17 mouse cellular contexts compared by ENCODE assay signal in genomic region chr8:110215365-110215764, GRCm38 (mm10). TPM values are rescaled to one million over a fixed set of nuclear protein-coding genes. Genes with fewer than 3 reads are reported as not detected.
DNase-seq lines count a peak whose midpoint lies in the region; ATAC-seq and TF ChIP-seq lines count a peak whose summit lies in the region.
"Had no signal": no experiment of that assay in that cellular context is flagged by ENCODE, and none has a peak within 500 bp of the region (broad histone marks: within the 10 kb centered on the region; RNA-seq: fewer than 3 reads in every experiment).

Gene Cmtr2, plus strand, starts transcription at chr8:110215665.

- H3K27ac ChIP-seq in hindbrain, embryonic 13.5 days: no peak within 1 kb of the TSS
- no peak within 1 kb of the TSS for H3K27ac ChIP-seq in hindbrain, embryonic 16.5 days (ENCODE audit: low read depth, low read length)
- H3K27ac ChIP-seq in MEL (ENCODE audit: control insufficient read depth, low read depth, low read length): no peak within 1 kb of the TSS
- no peak within 1 kb of the TSS for H3K27ac ChIP-seq in forebrain, embryonic 13.5 days
- no peak within 1 kb of the TSS for H3K27ac ChIP-seq in midbrain, embryonic 11.5 days (ENCODE audit: low read depth, low read length)
- H3K27ac ChIP-seq in left cerebral cortex, adult 2 months: no peak within 1 kb of the TSS
- H3K27ac ChIP-seq: gastrocnemius, adult 2 months; heart, embryonic 10.5 days; liver, embryonic 14.5 days had no signal

- WGBS in hindbrain, embryonic 13.5 days: 77% methylated on average over 7 of the region's 7 CpGs
- 74% methylated on average over 7 of the region's 7 CpGs for WGBS in hindbrain, embryonic 16.5 days
- 80% methylated on average over 7 of the region's 7 CpGs for WGBS in forebrain, embryonic 13.5 days
- WGBS in midbrain, embryonic 11.5 days: 79% methylated on average over 7 of the region's 7 CpGs

- no peaks in the 10 kb centered on the region for H3K9me3 ChIP-seq in hindbrain, embryonic 13.5 days
- no peaks in the 10 kb centered on the region for H3K9me3 ChIP-seq in hindbrain, embryonic 16.5 days (ENCODE audit: control insufficient read depth, low read length)
- no peaks in the 10 kb centered on the region for H3K9me3 ChIP-seq in MEL (replicated peaks; ENCODE audit: insufficient read depth, low read length)
- H3K9me3 ChIP-seq in forebrain, embryonic 13.5 days (replicated peaks): no peaks in the 10 kb centered on the region
- H3K9me3 ChIP-seq in midbrain, embryonic 11.5 days (ENCODE audit: control insufficient read depth, low read length): no peaks in the 10 kb centered on the region
- H3K9me3 ChIP-seq: heart, embryonic 10.5 days had no signal

- TF ChIP-seq EP300 in MEL (IDR thresholded peaks at IDR 0.05; ENCODE audit: low read depth in 1 of 2, low read length in 2 of 2): no peak

- TF ChIP-seq POLR2A in MEL (IDR thresholded peaks at IDR 0.05; ENCODE audit: control insufficient read depth in 1 of 2, insufficient read depth in 1 of 2, low read depth in 1 of 2, low read length in 2 of 2, poor library complexity in 1 of 2): no peak

- no peak within 1 kb of the TSS for H3K4me3 ChIP-seq in hindbrain, embryonic 13.5 days
- H3K4me3 ChIP-seq in hindbrain, embryonic 16.5 days (ENCODE audit: low read length): no peak within 1 kb of the TSS
- no peak within 1 kb of the TSS for H3K4me3 ChIP-seq in MEL (ENCODE audit: control insufficient read depth in 1 of 2, insufficient read depth in 1 of 2, low read depth in 2 of 2, low read length in 2 of 2)
- no peak within 1 kb of the TSS for H3K4me3 ChIP-seq in forebrain, embryonic 13.5 days
- H3K4me3 ChIP-seq in midbrain, embryonic 11.5 days (ENCODE audit: low read depth, low read length): no peak within 1 kb of the TSS
- H3K4me3 ChIP-seq in left cerebral cortex, adult 2 months: no peak within 1 kb of the TSS
- H3K4me3 ChIP-seq: gastrocnemius, adult 2 months; heart, embryonic 10.5 days; myocyte had no signal

- no peak for TF ChIP-seq RAD21 in MEL (IDR thresholded peaks at IDR 0.05; ENCODE audit: low read depth, low read length)

- no peaks in the 10 kb centered on the region for H3K27me3 ChIP-seq in hindbrain, embryonic 13.5 days
- no peaks in the 10 kb centered on the region for H3K27me3 ChIP-seq in hindbrain, embryonic 16.5 days (replicated peaks; ENCODE audit: control insufficient read depth, insufficient read depth, low read length)
- H3K27me3 ChIP-seq in MEL (ENCODE audit: control insufficient read depth in 1 of 2, insufficient read depth in 2 of 2, low read length in 2 of 2): peaks cover 0 to 2% of the 10 kb centered on the region in 2 experiments; a peak in 1 of 4 replicates
- H3K27me3 ChIP-seq in forebrain, embryonic 13.5 days: no peaks in the 10 kb centered on the region
- no peaks in the 10 kb centered on the region for H3K27me3 ChIP-seq in midbrain, embryonic 11.5 days (ENCODE audit: control insufficient read depth, insufficient read depth, low read length)

- peaks cover 24% of the 10 kb centered on the region for H3K4me1 ChIP-seq in hindbrain, embryonic 13.5 days (replicated peaks)
- peaks cover 12% of the 10 kb centered on the region for H3K4me1 ChIP-seq in hindbrain, embryonic 16.5 days (ENCODE audit: control insufficient read depth, insufficient read depth, low read depth, low read length)
- peaks cover 0 to 11% of the 10 kb centered on the region in 2 experiments; a peak in 2 of 4 replicates for H3K4me1 ChIP-seq in MEL (ENCODE audit: control insufficient read depth in 1 of 2, insufficient read depth in 2 of 2, low read length in 2 of 2)
- H3K4me1 ChIP-seq in forebrain, embryonic 13.5 days: peaks cover 27% of the 10 kb centered on the region
- peaks cover 5% of the 10 kb centered on the region for H3K4me1 ChIP-seq in midbrain, embryonic 11.5 days (ENCODE audit: control insufficient read depth, insufficient read depth, low read length)

- no peak within 1 kb of the TSS for H3K9ac ChIP-seq in hindbrain, embryonic 13.5 days
- no peak within 1 kb of the TSS for H3K9ac ChIP-seq in hindbrain, embryonic 16.5 days (ENCODE audit: low read depth, low read length)
- no peak within 1 kb of the TSS for H3K9ac ChIP-seq in MEL (ENCODE audit: control insufficient read depth, low read depth, low read length, poor library complexity, severe bottlenecking)
- H3K9ac ChIP-seq in forebrain, embryonic 13.5 days: no peak within 1 kb of the TSS
- no peak within 1 kb of the TSS for H3K9ac ChIP-seq in midbrain, embryonic 11.5 days (ENCODE audit: low read length)
- H3K9ac ChIP-seq: liver, embryonic 14.5 days had no signal

- TF ChIP-seq CTCF in MEL (IDR thresholded peaks at IDR 0.05 in 2 of 3, conservative IDR thresholded peaks at IDR 0.05 in 1 of 3; ENCODE audit: control insufficient read depth in 1 of 3, insufficient read depth in 1 of 3, low read depth in 2 of 3, low read length in 3 of 3, poor library complexity in 1 of 3, severe bottlenecking in 1 of 3): no peak
- TF ChIP-seq CTCF in left cerebral cortex, adult 2 months (IDR thresholded peaks at IDR 0.05): no peak

- DNase-seq in MEL (ENCODE audit: low read depth, low spot score): no peak
- no peak for DNase-seq in midbrain, embryonic 11.5 days (ENCODE audit: low spot score, missing footprints)
- no peak for DNase-seq in yolk sac, embryonic 10.5 days (ENCODE audit: low spot score)
- DNase-seq in layer of hippocampus, adult 8-10 months (ENCODE audit: low spot score in 2 of 2): no peak
- no peak for DNase-seq in left cerebral cortex, adult 2 months (ENCODE audit: extremely low spot score in 1 of 2, low spot score in 2 of 2)
- DNase-seq: cerebellum, adult 11 months; gastrocnemius, adult 2 months; kidney, adult 8-10 months; left cerebral cortex, postnatal 4 days; lung, postnatal 10 days had no signal

- no peak for ATAC-seq in hindbrain, embryonic 13.5 days (ENCODE audit: low FRiP score)
- no peak for ATAC-seq in hindbrain, embryonic 16.5 days
- ATAC-seq in forebrain, embryonic 13.5 days: no peak
- no peak for ATAC-seq in midbrain, embryonic 11.5 days (ENCODE audit: low FRiP score)
- ATAC-seq: activated CD4-positive, CD25-positive, alpha-beta regulatory T cell, adult 4 months had no signal

- peaks cover 18% of the 10 kb centered on the region for H3K79me2 ChIP-seq in MEL (ENCODE audit: control insufficient read depth, insufficient read depth, low read length, poor library complexity)

- intact Hi-C loops in left cerebral cortex, adult 2 months (cut with DNase I): loop anchor here (5.0 kb wide), 1 partner anchor 133 kb away; no protein-coding TSS in a partner anchor

- no peaks in the 10 kb centered on the region; the same call in 1 of the 2 replicates for H3K36me3 ChIP-seq in hindbrain, embryonic 13.5 days
- no peaks in the 10 kb centered on the region for H3K36me3 ChIP-seq in hindbrain, embryonic 16.5 days (ENCODE audit: control insufficient read depth, insufficient read depth, low read length)
- peaks cover 0 to 13% of the 10 kb centered on the region in 2 experiments; a peak in 2 of 4 replicates for H3K36me3 ChIP-seq in MEL (ENCODE audit: control insufficient read depth in 1 of 2, insufficient read depth in 2 of 2, low read length in 2 of 2)
- H3K36me3 ChIP-seq in forebrain, embryonic 13.5 days (ENCODE audit: poor library complexity, severe bottlenecking): no peaks in the 10 kb centered on the region
- H3K36me3 ChIP-seq in midbrain, embryonic 11.5 days (ENCODE audit: control insufficient read depth, insufficient read depth, low read length): no peaks in the 10 kb centered on the region
- H3K36me3 ChIP-seq: heart, embryonic 10.5 days had no signal

- no peak within 1 kb of the TSS for H3K4me2 ChIP-seq in hindbrain, embryonic 13.5 days
- H3K4me2 ChIP-seq in hindbrain, embryonic 16.5 days (ENCODE audit: low read length): no peak within 1 kb of the TSS
- no peak within 1 kb of the TSS for H3K4me2 ChIP-seq in forebrain, embryonic 13.5 days
- no peak within 1 kb of the TSS for H3K4me2 ChIP-seq in midbrain, embryonic 11.5 days

TF ChIP-seq in MEL, 35 proteins besides CTCF, POLR2A, EP300 and RAD21:
- TF ChIP-seq MAFK (IDR thresholded peaks at IDR 0.05; ENCODE audit: borderline replicate concordance, low read depth, low read length): no peak
- no peak for TF ChIP-seq POLR2AphosphoS5 (IDR thresholded peaks at IDR 0.05; ENCODE audit: borderline replicate concordance, low read depth, low read length)
- no peak for TF ChIP-seq ETS1 (IDR thresholded peaks at IDR 0.05; ENCODE audit: low read depth, low read length)

RNA-seq across cellular contexts. Expression of gene Cmtr2, which starts in this region (rescaled TPM):
- polyA plus RNA-seq in hindbrain, embryonic 13.5 days (2015; fragmentation: Nextera tagmentation; extraction: Ambion mirVana): 10.9 and 12.0 TPM in 2 replicates
- 8.8 and 10.4 TPM in 2 replicates for polyA plus RNA-seq in hindbrain, embryonic 16.5 days (2015; fragmentation: Nextera tagmentation; extraction: Ambion mirVana)
- total RNA-seq in MEL (2012; rRNA removed): 17.2 and 23.5 TPM in 2 replicates
- polyA plus RNA-seq in MEL (2012; ENCODE audit: insufficient read depth in 1 of 2, insufficient read length in 2 of 2, low read depth in 1 of 2, low replicate concordance in 2 of 2, missing spikeins in 1 of 2): 10 to 100 TPM in 1 of 2 experiments, not detected in 1; 11.6 TPM
- 10.2 and 12.7 TPM in 2 replicates for polyA plus RNA-seq in forebrain, embryonic 13.5 days (2015; fragmentation: Nextera tagmentation; extraction: Ambion mirVana)
- polyA plus RNA-seq in midbrain, embryonic 11.5 days (2014; fragmentation: Nextera tagmentation; extraction: Ambion mirVana): 13.1 and 13.5 TPM in 2 replicates
- 1 to 10 TPM; 5.7 to 6.8 (median 6.6) TPM for total RNA-seq in layer of hippocampus, adult 8-10 months (2022)
- total RNA-seq in left cerebral cortex, adult 2 months (2021): 1 to 10 TPM; 5.9 to 6.2 TPM
